Mouse (Mus musculus) ES-E14 (cell line): ENCODE data around the gene Opa3. TPM values are rescaled to one million over a fixed set of nuclear protein-coding genes. Genes with fewer than 3 reads are reported as not detected.

Source experiments
- DNase-seq: peaks from one replicate; pipeline ENCODE4 v3.0.0-alpha.2; 2013; ENCODE audit warnings: low read depth, low spot score
- H3K27ac ChIP-seq: 2 replicates; pipeline ENCODE4 v1.5.1; 2012; ENCODE audit warnings: low read depth, mild to moderate bottlenecking, low read length, moderate library complexity, mixed read lengths; ENCODE audit not compliant: poor library complexity, insufficient read depth, severe bottlenecking
- H3K36me3 ChIP-seq: 2 replicates; pipeline ENCODE4 v1.6.1; 2012; ENCODE audit warnings: mild to moderate bottlenecking, low read length, moderate library complexity, mixed read lengths; ENCODE audit not compliant: control insufficient read depth, poor library complexity, insufficient read depth, severe bottlenecking
- H3K4me1 ChIP-seq, 2 experiments: fragments of 150-350 bp in 1 of 2; sonication (generic) in 1 of 2; 2 replicates each; pipeline ENCODE4 v1.6.1; 2012; ENCODE audit warnings: low read length in 2 of 2, mild to moderate bottlenecking in 1 of 2, mixed read lengths in 1 of 2; ENCODE audit not compliant: control insufficient read depth in 2 of 2, insufficient read depth in 2 of 2, poor library complexity in 1 of 2
- H3K4me3 ChIP-seq, 2 experiments: fragments of 150-350 bp in 1 of 2; sonication (generic) in 1 of 2; 2 replicates each; pipeline ENCODE4 v1.5.1; 2012; ENCODE audit warnings: low read length in 2 of 2, low read depth in 1 of 2, mild to moderate bottlenecking in 1 of 2, mixed read lengths in 1 of 2; ENCODE audit not compliant: insufficient read depth in 1 of 2, poor library complexity in 1 of 2, severe bottlenecking in 1 of 2
- H3K9ac ChIP-seq: 2 replicates; pipeline ENCODE4 v1.6.1; 2012; ENCODE audit warnings: low read depth, mild to moderate bottlenecking, low read length, mixed read lengths; ENCODE audit not compliant: poor library complexity, insufficient read depth, severe bottlenecking
- H3K9me3 ChIP-seq: fragments of 150-350 bp; sonication (generic); 2 replicates; pipeline ENCODE4 v1.6.1; 2012; ENCODE audit warnings: low read depth, mild to moderate bottlenecking, low read length; ENCODE audit not compliant: control insufficient read depth, insufficient read depth
- CHD2 ChIP-seq: IDR thresholded peaks from 2 replicates; pipeline ENCODE4 v1.6.1; 2014; ENCODE audit warnings: mild to moderate bottlenecking, low read depth, low read length, inconsistent platforms
- HCFC1 ChIP-seq: IDR thresholded peaks from 2 replicates; pipeline ENCODE4 v1.6.1; 2012; ENCODE audit warnings: low read length, inconsistent platforms, borderline replicate concordance; ENCODE audit not compliant: insufficient read depth
- MAFK ChIP-seq: IDR thresholded peaks from 2 replicates; pipeline ENCODE4 v1.6.1; 2014; ENCODE audit warnings: mild to moderate bottlenecking, low read depth, low read length, inconsistent platforms; ENCODE audit not compliant: insufficient read depth
- ZC3H11A ChIP-seq: IDR thresholded peaks from 2 replicates; pipeline ENCODE4 v1.6.1; 2012; ENCODE audit warnings: low read depth, mild to moderate bottlenecking, inconsistent platforms, low read length, borderline replicate concordance
- ZNF384 ChIP-seq: IDR thresholded peaks from 2 replicates; pipeline ENCODE4 v1.6.1; 2012; ENCODE audit warnings: low read depth, low read length, inconsistent platforms
- in situ Hi-C, 2 experiments: fragments of 600-800 bp; cut with MboI; formaldehyde crosslinking; loops; one replicate each; pipeline ENCODE4 v1.15.1; 2025; ENCODE audit warnings: low sequenced_read_pairs in 2 of 2, inconsistent platforms in 1 of 2; ENCODE audit not compliant: unreplicated experiment in 2 of 2
- total RNA-seq: library from RNA; depleted of rRNA; stranded (reverse); fragments of 300-350 nt; gene quantifications from 2 replicates; pipeline ENCODE4 v1.2.3, GENCODE M21; 2012

The Opa3 gene
- total RNA-seq, 1 experiment = 15.8 TPM

- H3K4me1 ChIP-seq = peaks cover 9 to 34% of the 10 kb centered on the region in 2 experiments
- H3K9me3 ChIP-seq = no peaks in the 10 kb centered on the region
- peak overlapping the region in 1 of 2 experiments; percentile 9; a peak in 1 of 4 replicates for H3K4me3 ChIP-seq
- H3K27ac ChIP-seq = peak overlapping the region; percentile 0; the same call in 1 of the 2 replicates
- in situ Hi-C loops = no loop called here
- no peak for DNase-seq
- TF ChIP-seq HCFC1 (no peak), MAFK (no peak), ZC3H11A (no peak), ZNF384 (no peak), CHD2 (no peak)
- H3K9ac ChIP-seq = no peak overlapping the region
- H3K36me3 ChIP-seq = peaks cover 40% of the 10 kb centered on the region
Observed at GRCm38 (mm10) chr7:19267051-19267450, 38.9 kb downstream of the Opa3 start.

DNA sequence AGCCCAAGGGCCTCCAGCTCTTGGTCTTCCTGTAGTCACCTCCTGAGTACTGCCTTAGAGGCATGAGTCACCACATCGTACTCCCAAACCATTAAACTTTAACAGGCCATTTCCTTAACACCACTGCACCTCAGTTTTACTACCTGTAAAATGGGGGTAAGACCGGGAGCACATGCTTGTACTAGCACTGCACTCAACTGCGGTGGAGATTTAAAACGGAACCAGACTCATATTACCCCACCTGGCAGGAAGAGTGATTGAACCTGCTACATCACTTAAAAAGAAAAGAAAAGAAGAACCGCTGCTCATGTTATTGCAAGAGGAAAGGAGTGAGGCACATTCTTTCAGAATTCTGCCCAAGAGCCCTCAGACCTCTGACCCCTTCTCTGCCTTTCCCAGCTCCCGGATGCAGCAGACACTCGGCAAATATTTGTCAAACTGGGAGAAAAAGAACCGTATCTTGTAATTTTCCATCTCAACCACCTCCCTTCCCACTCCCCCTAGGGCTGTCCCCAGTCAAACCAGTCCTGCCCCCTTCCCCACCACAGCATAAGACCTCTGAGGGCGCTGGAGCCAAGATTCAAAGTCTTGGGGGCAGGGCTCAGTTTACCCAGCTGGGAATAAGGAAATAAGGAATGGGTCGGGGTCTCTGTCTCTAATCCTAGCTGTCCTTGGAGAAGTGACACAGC lies 41.0 kb downstream of the Opa3 start:
- H3K4me3 ChIP-seq = peak overlapping the region; percentile 63 to 86
- H3K36me3 ChIP-seq = peaks cover 26% of the 10 kb centered on the region
- TF ChIP-seq MAFK (no peak), CHD2 (no peak), HCFC1 (no peak)
- peaks cover 9 to 34% of the 10 kb centered on the region in 2 experiments for H3K4me1 ChIP-seq
- H3K9me3 ChIP-seq = no peaks in the 10 kb centered on the region
- peak overlapping the region; percentile 100; the same call in 1 of the 2 replicates for H3K27ac ChIP-seq
- DNase-seq = no peak
- in situ Hi-C loops = no loop called here
- peak overlapping the region; percentile 44; the same call in 1 of the 2 replicates for H3K9ac ChIP-seq

DNA sequence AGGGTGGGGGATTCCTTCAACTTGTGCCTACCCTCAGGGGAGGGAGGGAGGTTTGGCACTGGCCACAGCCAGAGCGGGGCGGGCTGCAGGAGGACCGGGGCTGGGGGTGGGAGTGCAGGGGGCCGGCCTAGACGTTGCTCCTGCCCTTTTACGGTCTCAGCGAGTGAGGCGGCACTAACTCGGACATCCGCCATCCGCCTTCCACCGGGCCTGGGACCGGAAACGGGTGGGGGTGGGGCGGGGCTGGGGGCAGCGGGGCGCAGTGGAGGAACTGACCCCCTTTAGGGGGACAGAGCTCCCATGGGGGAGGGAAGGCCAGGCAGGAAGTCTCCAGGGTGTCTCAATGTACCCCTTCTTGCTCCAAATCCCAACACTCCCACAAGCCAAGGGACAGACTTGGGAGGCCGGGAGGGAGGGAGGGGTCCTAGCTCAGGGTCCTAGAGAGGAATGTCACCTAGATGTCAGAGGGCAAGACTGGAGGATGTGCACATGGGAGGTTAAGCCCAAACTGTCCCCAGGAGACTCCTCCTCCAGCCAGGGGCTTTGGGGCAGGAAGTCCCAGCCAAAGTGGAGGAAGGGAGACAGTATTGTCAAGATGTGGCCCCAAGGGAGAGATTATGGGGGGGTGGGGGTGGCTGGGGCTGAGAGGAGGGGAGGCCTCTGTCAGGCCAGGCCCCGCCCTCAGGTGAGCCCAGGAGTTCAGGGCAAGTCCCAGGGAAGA lies 41.7 kb downstream of the Opa3 start:
- Histone ChIP-seq H3K4me1 (peaks cover 9 to 28% of the 10 kb centered on the region in 2 experiments), H3K9me3 (no peaks in the 10 kb centered on the region), H3K4me3 (peak overlapping the region; percentile 86 to 98), H3K27ac (peak overlapping the region; percentile 100; the same call in 1 of the 2 replicates), H3K36me3 (peaks cover 19% of the 10 kb centered on the region; the same call in 1 of the 2 replicates), H3K9ac (peak overlapping the region; percentile 55; the same call in 1 of the 2 replicates)
- in situ Hi-C loops = no loop called here
- no peak for DNase-seq
- no peak for TF ChIP-seq MAFK
- TF ChIP-seq CHD2 = no peak
- no peak for TF ChIP-seq HCFC1
- no peak for TF ChIP-seq ZNF384
- no peak for TF ChIP-seq ZC3H11A

DNA sequence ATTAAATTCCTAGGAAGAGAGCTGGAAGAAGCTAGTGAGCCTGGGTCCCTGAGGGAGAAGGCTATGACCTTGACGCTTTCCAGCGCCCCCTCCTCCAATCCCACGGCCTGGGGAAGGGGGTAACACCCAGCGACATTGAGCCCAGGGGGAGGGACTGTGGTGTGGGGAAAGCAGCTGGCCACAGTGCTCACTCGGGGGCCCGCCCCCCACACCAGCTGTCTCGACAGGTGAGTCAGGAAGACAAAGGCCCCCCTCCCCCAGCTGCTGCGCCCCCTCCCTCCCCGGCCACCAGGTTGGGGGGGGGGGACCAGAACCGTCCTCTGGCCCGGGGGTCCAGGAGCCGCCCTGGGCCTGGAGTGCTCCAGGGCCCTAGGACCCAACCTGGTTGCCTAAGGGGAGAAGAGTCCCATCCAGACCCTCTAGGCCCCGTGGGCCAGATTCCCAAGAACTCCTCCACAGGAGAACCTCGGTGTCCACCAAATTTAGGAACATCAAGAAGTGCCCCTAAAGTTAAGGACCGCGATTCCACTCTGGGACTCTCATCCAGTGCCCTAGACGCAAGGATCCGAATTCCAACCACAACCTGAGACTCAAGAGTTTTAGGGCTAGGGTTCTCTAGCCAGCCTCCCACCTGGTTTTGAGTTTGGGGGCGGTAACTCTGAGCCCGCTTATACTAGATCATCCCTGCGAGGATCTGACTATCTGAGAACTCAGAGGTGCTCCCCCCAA lies 42.5 kb downstream of the Opa3 start:
- in situ Hi-C loops = no loop called here
- peak overlapping the region; percentile 86 to 98 for H3K4me3 ChIP-seq
- peak overlapping the region; percentile 86 for H3K9ac ChIP-seq
- H3K27ac ChIP-seq = peak overlapping the region; percentile 100
- H3K4me1 ChIP-seq = peaks cover 7 to 21% of the 10 kb centered on the region in 2 experiments; a peak in 3 of 4 replicates
- H3K36me3 ChIP-seq = peaks cover 12% of the 10 kb centered on the region; the same call in 1 of the 2 replicates
- DNase-seq = no peak
- TF ChIP-seq HCFC1 = no peak
- TF ChIP-seq ZC3H11A = no peak
- no peak for TF ChIP-seq CHD2
- 0 out of 2 replicates have a peak, but pooled peaks have one; percentile 43 for TF ChIP-seq ZNF384
- no peaks in the 10 kb centered on the region for H3K9me3 ChIP-seq
